Mouse (Mus musculus) embryonic fibroblast, embryonic 13.5 days (primary cell): Measurements from ENCODE around the gene Sema4b.

Experiments used
- CTCF ChIP-seq: IDR thresholded peaks from 2 replicates; pipeline ENCODE4 v1.5.1; 2011; ENCODE audit warnings: mild to moderate bottlenecking, control low read depth, low read length, moderate library complexity, borderline replicate concordance; ENCODE audit not compliant: insufficient read depth
- POLR2A ChIP-seq: IDR thresholded peaks from 2 replicates; pipeline ENCODE4 v1.6.1; 2011; ENCODE audit warnings: low read depth, mild to moderate bottlenecking, control low read depth, low read length, moderate library complexity

GRCm38 (mm10) chr7:80144695-80145094, 41.9 kb upstream of the Sema4b start:
- TF ChIP-seq POLR2A (no peak), CTCF (no peak)
